Mouse (Mus musculus) layer of hippocampus, adult 2 months (tissue): ENCODE results near the gene Bscl2. TPM values are rescaled to one million over a fixed set of nuclear protein-coding genes. Genes with fewer than 3 reads are reported as not detected.

Source experiments
- DNase-seq, 2 experiments: peaks; one replicate each; pipeline ENCODE4 v3.0.0; 2022; ENCODE audit warnings: low spot score in 2 of 2
- H3K27ac ChIP-seq: fragments of 200-600 bp; 2 replicates; pipeline ENCODE4 v1.8.1; 2022
- H3K4me3 ChIP-seq: fragments of 200-600 bp; 2 replicates; pipeline ENCODE4 v1.8.1; 2022; ENCODE audit warnings: mild to moderate bottlenecking
- CTCF ChIP-seq: fragments of 200-600 bp; conservative IDR thresholded peaks from 2 replicates; pipeline ENCODE4 v1.8.1; 2022; ENCODE audit warnings: antibody characterized with exemption, mild to moderate bottlenecking, moderate library complexity
- total RNA-seq, 2 experiments: library from RNA; stranded (reverse); gene quantifications; 2 replicates each; pipeline ENCODE4 v1.2.3; 2021

The Bscl2 gene
- total RNA-seq, 2 experiments from 2014 or later: 101 TPM

GRCm38 (mm10) chr19:8838041-8838730 is 919 bp downstream of the Bscl2 start:
- peak overlapping the region; percentile 80 for H3K4me3 ChIP-seq
- peak overlapping the region; percentile 97 for H3K27ac ChIP-seq
- TF ChIP-seq CTCF: no peak
- no peak for DNase-seq

- peak within 1 kb of the TSS; percentile 80 for H3K4me3 ChIP-seq
- peak within 1 kb of the TSS; percentile 97 for H3K27ac ChIP-seq
- no peak for TF ChIP-seq CTCF
- peak; percentile 74 to 88 for DNase-seq
Measured at GRCm38 (mm10) chr19:8839103-8839907, 2.0 kb downstream of the Bscl2 start, which contains the start of gene Gng3. Gng3 (minus strand) TSS chr19:8839194.

- peak; percentile 64 to 80 for DNase-seq
- Histone ChIP-seq H3K4me3 (peak overlapping the region; percentile 80), H3K27ac (peak overlapping the region; percentile 97)
- TF ChIP-seq CTCF: no peak
Measured at GRCm38 (mm10) chr19:8839908-8840791, 2.9 kb downstream of the Bscl2 start.

GRCm38 (mm10) chr19:8841012-8841411 is 3.7 kb downstream of the Bscl2 start:
- peak overlapping the region; percentile 80 for H3K4me3 ChIP-seq
- TF ChIP-seq CTCF: no peak
- H3K27ac ChIP-seq: peak overlapping the region; percentile 97; the same call in 1 of the 2 replicates
- no peak for DNase-seq

GRCm38 (mm10) chr19:8842961-8843360 is 5.7 kb downstream of the Bscl2 start:
- H3K4me3 ChIP-seq: no peak overlapping the region
- TF ChIP-seq CTCF: no peak
- DNase-seq: no peak
- H3K27ac ChIP-seq: no peak overlapping the region

GRCm38 (mm10) chr19:8844371-8845129 is 7.3 kb downstream of the Bscl2 start:
- Histone ChIP-seq H3K27ac (no peak overlapping the region), H3K4me3 (no peak overlapping the region)
- peak; percentile 68 to 89 for DNase-seq
- TF ChIP-seq CTCF: peak; percentile 87

- H3K27ac ChIP-seq: no peak overlapping the region
Measured at GRCm38 (mm10) chr19:8848356-8848755, 11.1 kb downstream of the Bscl2 start.

GRCm38 (mm10) chr19:8850402-8850901 is 13.2 kb downstream of the Bscl2 start, which contains the start of gene Lrrn4cl:
Lrrn4cl (plus strand) TSS chr19:8850768.
- no peak within 1 kb of the TSS for H3K27ac ChIP-seq

More at GRCm38 (mm10) chr19:8848356-8848755, 11.1 kb downstream of the Bscl2 start:
- TF ChIP-seq CTCF: no peak
- H3K4me3 ChIP-seq: no peak overlapping the region
- no peak for DNase-seq

GRCm38 (mm10) chr19:8851639-8852038 is 14.4 kb downstream of the Bscl2 start:
- H3K4me3 ChIP-seq: no peak overlapping the region
- TF ChIP-seq CTCF: no peak
- no peak for DNase-seq
- no peak overlapping the region for H3K27ac ChIP-seq

More at GRCm38 (mm10) chr19:8850402-8850901, 13.2 kb downstream of the Bscl2 start, which contains the start of gene Lrrn4cl:
- no peak within 1 kb of the TSS for H3K4me3 ChIP-seq
- DNase-seq: no peak
- no peak for TF ChIP-seq CTCF

- H3K27ac ChIP-seq: no peak overlapping the region
- no peak for TF ChIP-seq CTCF
- no peak for DNase-seq
- no peak overlapping the region for H3K4me3 ChIP-seq
Measured at GRCm38 (mm10) chr19:8852236-8852928, 15.1 kb downstream of the Bscl2 start.

GRCm38 (mm10) chr19:8853117-8853516 is 15.8 kb downstream of the Bscl2 start:
- no peak overlapping the region for H3K27ac ChIP-seq
- no peak overlapping the region for H3K4me3 ChIP-seq
- TF ChIP-seq CTCF: no peak
- no peak for DNase-seq
